Mouse (Mus musculus) cortical plate, adult 2 months (tissue): Measurements from ENCODE around the gene Zfand3.

Source experiments
- CTCF ChIP-seq: fragments of 200-500 bp; IDR thresholded peaks from 2 replicates; pipeline ENCODE4 v1.5.1; 2011; ENCODE audit warnings: mild to moderate bottlenecking, control low read depth, low read length; ENCODE audit not compliant: insufficient read depth; ENCODE audit errors: extremely low read depth
- POLR2A ChIP-seq: fragments of 200-500 bp; IDR thresholded peaks from 2 replicates; pipeline ENCODE4 v1.6.1; 2011; ENCODE audit warnings: mild to moderate bottlenecking, low read length, control low read depth; ENCODE audit not compliant: insufficient read depth; ENCODE audit errors: extremely low read depth

- TF ChIP-seq CTCF (no peak), POLR2A (no peak)
Observed at GRCm38 (mm10) chr17:30191097-30191640, 186.6 kb downstream of the Zfand3 start.
